Mouse (Mus musculus): ENCODE results near the gene Asap2. TPM values are rescaled to one million over a fixed set of nuclear protein-coding genes. Genes with fewer than 3 reads are reported as not detected.

Asap2 gene
- polyA plus RNA-seq, 2 experiments: 9.2 to 20.1 TPM

DNA sequence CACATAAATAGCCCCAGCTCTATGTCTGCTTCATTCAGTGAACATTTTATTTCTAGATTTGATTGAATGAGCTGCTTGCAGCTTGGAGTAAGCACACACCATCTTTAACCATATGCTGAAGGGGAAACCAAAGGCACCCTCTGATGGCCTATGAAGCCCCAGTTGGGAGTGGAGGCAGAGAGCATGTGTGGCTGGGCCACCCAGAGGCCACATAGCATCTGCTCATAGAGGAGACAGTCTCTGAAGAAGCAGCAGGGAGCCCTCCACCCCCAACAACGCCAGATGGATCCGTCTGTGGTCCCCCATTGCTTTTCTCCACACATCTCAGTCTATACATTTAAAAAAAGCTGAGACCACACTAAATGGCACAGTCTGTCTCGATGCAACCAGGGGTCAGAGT is 251.7 kb downstream of the Asap2 start:
- no peak for ATAC-seq (ENCODE audit: low FRiP score, low read depth)
- H3K36me3 ChIP-seq (ENCODE audit: control insufficient read depth, insufficient read depth, low read length): peaks cover 60% of the 10 kb centered on the region
- WGBS: 77% methylated on average over 3 of the region's 3 CpGs
- H3K27ac ChIP-seq (replicated peaks; ENCODE audit: low read depth, low read length): no peak overlapping the region
- H3K4me3 ChIP-seq (replicated peaks; ENCODE audit: low read length): no peak overlapping the region
- H3K9me3 ChIP-seq (ENCODE audit: control insufficient read depth, low read length): no peaks in the 10 kb centered on the region
- TF ChIP-seq POLR2A (IDR thresholded peaks at IDR 0.05; ENCODE audit: borderline replicate concordance, extremely low read depth, insufficient read depth, insufficient read length): no peak
- DNase-seq (ENCODE audit: low spot score): no peak
- H3K27me3 ChIP-seq (ENCODE audit: control insufficient read depth, insufficient read depth, low read length): no peaks in the 10 kb centered on the region
- no peak overlapping the region for H3K9ac ChIP-seq (ENCODE audit: low read depth, low read length, severe bottlenecking)
- no peak overlapping the region for H3K4me2 ChIP-seq (replicated peaks; ENCODE audit: low read depth, low read length, severe bottlenecking)
- no peaks in the 10 kb centered on the region for H3K4me1 ChIP-seq (ENCODE audit: control insufficient read depth, insufficient read depth, low read length)

DNA sequence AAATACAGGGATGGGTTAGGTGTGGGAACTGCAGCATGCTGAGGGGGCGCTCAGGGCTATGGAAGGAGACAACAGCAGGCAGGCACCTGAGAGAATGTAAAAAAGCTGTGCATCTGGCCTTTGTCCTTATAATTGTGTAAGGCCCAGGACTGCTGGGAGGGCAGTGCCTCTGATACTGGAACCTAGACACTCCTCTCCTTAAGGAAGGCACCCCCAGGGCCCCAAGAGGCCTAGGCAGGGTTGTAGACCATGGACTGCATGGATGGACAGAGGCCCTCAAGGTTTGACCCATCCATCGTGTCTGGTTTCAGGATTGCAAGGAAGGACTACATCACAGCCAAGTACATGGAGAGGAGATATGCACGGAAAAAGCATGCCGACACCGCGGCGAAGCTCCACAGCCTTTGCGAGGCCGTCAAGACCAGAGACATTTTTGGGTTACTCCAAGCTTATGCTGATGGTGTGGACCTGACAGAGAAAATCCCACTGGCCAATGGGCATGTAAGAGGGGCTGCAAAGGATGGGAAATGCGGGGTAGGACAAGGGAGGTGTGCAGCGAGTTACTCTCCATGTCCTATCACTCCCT is 254.2 kb downstream of the Asap2 start:
- Histone ChIP-seq H3K4me1 (ENCODE audit: control insufficient read depth, insufficient read depth, low read length) (no peaks in the 10 kb centered on the region), H3K9ac (ENCODE audit: low read depth, low read length, severe bottlenecking) (no peak overlapping the region), H3K27me3 (ENCODE audit: control insufficient read depth, insufficient read depth, low read length) (no peaks in the 10 kb centered on the region), H3K4me2 (replicated peaks; ENCODE audit: low read depth, low read length, severe bottlenecking) (no peak overlapping the region), H3K36me3 (ENCODE audit: control insufficient read depth, insufficient read depth, low read length) (peaks cover 54% of the 10 kb centered on the region), H3K27ac (replicated peaks; ENCODE audit: low read depth, low read length) (no peak overlapping the region), H3K9me3 (ENCODE audit: control insufficient read depth, low read length) (no peaks in the 10 kb centered on the region), H3K4me3 (replicated peaks; ENCODE audit: low read length) (no peak overlapping the region)
- 96% methylated on average over 11 of the region's 11 CpGs for WGBS
- no peak for TF ChIP-seq POLR2A (IDR thresholded peaks at IDR 0.05; ENCODE audit: borderline replicate concordance, extremely low read depth, insufficient read depth, insufficient read length)
- DNase-seq (ENCODE audit: low spot score) (no peak), ATAC-seq (ENCODE audit: low FRiP score, low read depth) (no peak)

- H3K36me3 ChIP-seq (ENCODE audit: control insufficient read depth, insufficient read depth, low read length): peaks cover 69% of the 10 kb centered on the region
These were observed 257.6 kb downstream of the Asap2 start for GRCm38 (mm10) chr12:21247711-21248392.

DNA sequence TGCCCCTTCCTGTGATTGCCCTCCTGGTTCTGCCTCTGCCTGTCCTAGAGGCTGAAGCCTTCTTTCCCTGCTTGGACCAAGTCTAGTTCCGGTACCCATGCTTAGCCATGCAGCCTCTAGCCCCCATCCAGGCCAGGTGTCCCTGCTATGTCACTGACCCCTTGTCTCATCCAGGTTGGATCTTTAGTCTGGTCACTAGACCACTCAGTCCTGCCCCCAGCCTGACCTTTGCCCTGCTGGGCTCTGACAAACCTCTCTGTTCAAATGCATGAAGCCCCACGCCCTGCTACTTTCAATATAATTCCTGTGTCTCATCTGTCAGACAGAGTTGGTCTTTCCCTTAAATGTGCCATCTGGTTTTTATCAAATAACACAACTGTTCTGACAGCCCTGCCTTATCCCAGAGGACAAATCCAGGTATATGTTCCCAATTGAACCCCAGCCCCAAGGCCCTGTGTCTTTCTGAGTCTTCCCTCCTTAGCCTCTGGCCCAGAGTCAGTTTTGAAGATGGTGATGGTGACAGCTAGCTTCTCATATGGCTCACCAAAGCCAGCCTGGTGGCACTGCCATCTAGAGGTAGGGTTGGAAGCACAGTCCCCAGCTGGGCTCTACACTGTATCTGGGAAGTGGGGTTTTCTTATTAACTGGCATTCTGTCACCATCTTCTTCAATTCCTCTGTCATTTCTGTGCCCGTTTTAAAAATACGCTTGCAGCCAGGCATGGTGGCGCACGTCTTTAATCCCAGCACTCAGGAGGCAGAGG is 270.4 kb downstream of the Asap2 start:
- Histone ChIP-seq H3K9me3 (ENCODE audit: control insufficient read depth, low read length) (no peaks in the 10 kb centered on the region), H3K9ac (ENCODE audit: low read depth, low read length, severe bottlenecking) (no peak overlapping the region), H3K27me3 (ENCODE audit: control insufficient read depth, insufficient read depth, low read length) (no peaks in the 10 kb centered on the region), H3K4me3 (replicated peaks; ENCODE audit: low read length) (no peak overlapping the region), H3K36me3 (ENCODE audit: control insufficient read depth, insufficient read depth, low read length) (peaks cover 68% of the 10 kb centered on the region), H3K27ac (replicated peaks; ENCODE audit: low read depth, low read length) (no peak overlapping the region), H3K4me2 (replicated peaks; ENCODE audit: low read depth, low read length, severe bottlenecking) (no peak overlapping the region), H3K4me1 (ENCODE audit: control insufficient read depth, insufficient read depth, low read length) (no peaks in the 10 kb centered on the region)
- 80% methylated on average over 6 of the region's 6 CpGs for WGBS
- no peak for TF ChIP-seq POLR2A (IDR thresholded peaks at IDR 0.05; ENCODE audit: borderline replicate concordance, extremely low read depth, insufficient read depth, insufficient read length)
- DNase-seq (ENCODE audit: low spot score) (no peak), ATAC-seq (ENCODE audit: low FRiP score, low read depth) (no peak)

More at GRCm38 (mm10) chr12:21247711-21248392, 257.6 kb downstream of the Asap2 start:
- no peak overlapping the region for H3K4me2 ChIP-seq (replicated peaks; ENCODE audit: low read depth, low read length, severe bottlenecking)
- H3K27ac ChIP-seq (replicated peaks; ENCODE audit: low read depth, low read length): no peak overlapping the region
- no peak for ATAC-seq (ENCODE audit: low FRiP score, low read depth)
- H3K4me3 ChIP-seq (replicated peaks; ENCODE audit: low read length): no peak overlapping the region
- 72% methylated on average over 7 of the region's 7 CpGs for WGBS
- H3K4me1 ChIP-seq (ENCODE audit: control insufficient read depth, insufficient read depth, low read length): no peaks in the 10 kb centered on the region
- H3K27me3 ChIP-seq (ENCODE audit: control insufficient read depth, insufficient read depth, low read length): no peaks in the 10 kb centered on the region
- no peak for DNase-seq (ENCODE audit: low spot score)
- no peak overlapping the region for H3K9ac ChIP-seq (ENCODE audit: low read depth, low read length, severe bottlenecking)
- no peaks in the 10 kb centered on the region for H3K9me3 ChIP-seq (ENCODE audit: control insufficient read depth, low read length)
- TF ChIP-seq POLR2A (IDR thresholded peaks at IDR 0.05; ENCODE audit: borderline replicate concordance, extremely low read depth, insufficient read depth, insufficient read length): no peak

DNA sequence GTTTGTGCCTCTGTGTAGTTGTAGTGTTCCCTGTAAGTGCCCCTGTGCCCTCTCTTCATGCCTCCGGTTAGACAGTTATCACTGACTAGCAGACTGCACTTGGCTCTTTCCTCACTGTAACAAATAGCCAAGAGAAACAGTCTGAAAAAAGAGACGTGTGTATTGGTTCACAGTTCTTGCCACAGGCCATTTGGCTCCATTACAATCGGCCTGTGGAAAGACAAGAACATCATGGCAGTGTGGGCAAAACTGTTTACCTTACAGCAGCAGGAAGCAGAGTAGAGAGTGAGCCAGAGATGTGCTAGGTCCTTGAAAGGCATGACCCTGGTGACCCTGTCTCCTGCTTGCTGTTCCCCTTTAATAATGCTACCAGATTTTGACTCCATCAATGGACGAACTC is 271.3 kb downstream of the Asap2 start:
- H3K36me3 ChIP-seq (ENCODE audit: control insufficient read depth, insufficient read depth, low read length): peaks cover 71% of the 10 kb centered on the region
- H3K4me2 ChIP-seq (replicated peaks; ENCODE audit: low read depth, low read length, severe bottlenecking): no peak overlapping the region
- H3K27ac ChIP-seq (replicated peaks; ENCODE audit: low read depth, low read length): no peak overlapping the region
- WGBS: 80% methylated on average over 4 of the region's 4 CpGs
- H3K27me3 ChIP-seq (ENCODE audit: control insufficient read depth, insufficient read depth, low read length): no peaks in the 10 kb centered on the region
- no peaks in the 10 kb centered on the region for H3K4me1 ChIP-seq (ENCODE audit: control insufficient read depth, insufficient read depth, low read length)
- H3K9me3 ChIP-seq (ENCODE audit: control insufficient read depth, low read length): no peaks in the 10 kb centered on the region
- no peak overlapping the region for H3K4me3 ChIP-seq (replicated peaks; ENCODE audit: low read length)
- TF ChIP-seq POLR2A (IDR thresholded peaks at IDR 0.05; ENCODE audit: borderline replicate concordance, extremely low read depth, insufficient read depth, insufficient read length): no peak
- DNase-seq (ENCODE audit: low spot score) (no peak), ATAC-seq (ENCODE audit: low FRiP score, low read depth) (no peak)
- H3K9ac ChIP-seq (ENCODE audit: low read depth, low read length, severe bottlenecking): no peak overlapping the region

All from limb, embryonic 14.5 days (tissue).